Mouse (Mus musculus) embryonic stem cell, embryonic (primary cell): ENCODE measurements at regions not wholly inside any gene's neighbourhood (a gene's known extent, or its start where the extent isn't known, plus 50 kb on each side); places are given as distances from the start of the nearest gene placed in this dataset.

Experiments
- CTCF ChIA-PET, 4 experiments: fragments of 300-600 bp in 2 of 4; fragments of 350-600 bp in 2 of 4; sonication (Branson Sonifier 250); formaldehyde crosslinking; loops; one replicate each; lab custom pipeline; 2022; ENCODE audit warnings: inconsistent platforms in 2 of 4; lab: Charles Lee
- POLR2A ChIA-PET, 4 experiments: fragments of 300-600 bp in 2 of 4; fragments of 350-600 bp in 2 of 4; sonication (Branson Sonifier 250); formaldehyde crosslinking; loops; one replicate each; lab custom pipeline; 2022; ENCODE audit warnings: antibody characterized with exemption in 4 of 4, inconsistent platforms in 1 of 4; lab: Charles Lee

GRCm38 (mm10) chr1:190531224-190531623 lies 360.7 kb upstream of the Prox1 start:
- ChIA-PET POLR2A (no interaction called here), CTCF (interaction anchor here in 1 of 4 experiments (0.6 kb wide), 1 partner anchor 313 kb away, joined by 7 read pairs; no protein-coding TSS in a partner anchor)

DNA sequence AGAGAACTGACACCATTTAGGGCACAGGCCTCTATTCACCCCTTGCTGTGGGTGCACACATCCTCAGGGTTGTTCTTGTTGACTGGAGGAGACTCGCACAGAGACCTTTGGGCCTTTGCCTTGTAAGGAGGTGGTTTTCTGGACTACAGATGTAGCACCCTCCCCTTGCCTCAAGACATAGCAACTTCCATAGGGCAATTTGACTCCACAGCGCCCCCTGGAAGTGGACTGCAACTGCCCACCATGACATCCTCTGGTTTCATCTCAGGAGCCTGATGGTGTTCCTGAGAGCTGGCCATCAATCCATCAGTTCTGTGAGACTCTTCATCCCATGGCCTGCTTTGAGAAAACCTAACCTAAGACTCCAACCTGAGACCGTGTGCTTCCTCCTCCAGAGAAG lies 359.6 kb upstream of the Prox1 start:
- ChIA-PET CTCF (no interaction called here), POLR2A (interaction anchor here in 1 of 4 experiments (0.6 kb wide), 1 partner anchor 133 kb away, joined by 3 read pairs; no protein-coding TSS in a partner anchor)

DNA sequence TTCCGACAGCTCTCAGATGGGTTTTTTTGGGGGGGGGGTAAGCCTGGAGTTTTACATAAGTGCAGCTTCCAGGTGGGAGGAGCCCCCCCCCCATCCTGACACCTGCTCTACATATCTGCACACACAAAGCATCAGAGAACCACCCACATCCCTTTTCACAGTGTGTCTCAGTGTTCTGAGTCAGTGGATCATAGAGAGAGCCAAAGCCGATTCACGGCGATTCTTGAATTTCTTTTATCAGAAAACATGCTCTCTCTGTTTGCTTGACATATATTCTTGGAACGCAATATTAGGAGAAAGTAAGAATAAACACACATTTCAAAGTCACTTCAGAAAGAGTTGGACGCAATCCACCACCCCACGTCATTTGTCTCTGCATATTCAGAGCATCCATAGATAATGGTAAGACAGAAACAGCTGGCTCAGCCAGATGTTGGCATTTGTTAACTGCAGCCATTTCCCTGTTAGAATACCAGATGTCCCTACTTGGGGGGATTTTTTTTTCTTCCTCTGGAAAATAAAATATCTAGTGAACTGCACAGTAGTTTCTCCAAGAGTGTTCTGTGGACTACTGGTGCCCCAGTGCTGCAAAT lies 357.1 kb upstream of the Prox1 start:
- POLR2A ChIA-PET: no interaction called here
- CTCF ChIA-PET: interaction anchor here in 2 of 4 experiments (0.6 to 0.7 kb wide), 2 partner anchors 150 to 408 kb away, joined by 4 read pairs; no protein-coding TSS in a partner anchor

DNA sequence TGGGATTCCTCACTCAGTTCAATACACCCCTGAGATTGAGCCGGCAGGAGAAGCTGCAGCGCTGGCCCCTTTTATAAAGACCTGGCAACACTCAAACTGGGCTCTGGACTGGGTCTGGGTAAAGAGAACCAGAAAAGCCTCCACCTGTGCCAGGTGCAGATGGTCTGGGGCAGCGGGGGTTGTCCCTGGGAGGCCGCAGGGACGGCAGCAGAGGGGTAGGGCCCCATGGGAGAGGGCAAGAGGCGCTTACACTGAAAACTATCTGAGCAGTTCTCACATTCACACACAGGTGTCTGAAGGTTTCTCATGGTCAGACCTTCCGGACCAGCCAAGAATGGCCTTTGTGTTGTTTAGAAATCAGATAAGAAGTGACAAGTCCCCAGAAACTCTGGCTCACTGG lies 356.1 kb upstream of the Prox1 start:
- ChIA-PET POLR2A (no interaction called here), CTCF (no interaction called here)

DNA sequence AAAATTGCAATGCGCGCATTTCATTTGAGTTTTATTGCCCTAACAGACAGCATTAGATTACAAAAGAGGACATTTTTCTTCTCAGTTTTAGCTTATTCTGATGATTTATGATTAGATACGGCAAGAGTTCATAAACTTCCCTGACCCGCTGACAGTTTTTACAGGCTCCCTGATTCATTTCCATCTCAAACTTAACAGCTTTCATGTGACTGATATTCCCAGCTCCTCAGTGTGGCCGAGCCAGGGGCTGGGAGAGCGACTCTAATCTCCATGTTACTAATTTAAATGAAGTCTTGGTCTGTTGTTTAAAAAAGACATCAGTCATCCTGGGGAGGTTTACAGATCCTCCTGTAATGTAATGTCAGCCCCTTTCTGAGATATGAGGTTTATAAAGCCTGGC lies 355.5 kb upstream of the Prox1 start:
- ChIA-PET POLR2A (interaction anchor here in 1 of 4 experiments (0.6 kb wide), 2 partner anchors 136 to 151 kb away, joined by 5 to 6 read pairs; no protein-coding TSS in a partner anchor), CTCF (interaction anchor here in 1 of 4 experiments (0.5 kb wide), 1 partner anchor 265 kb away, joined by 3 read pairs; no protein-coding TSS in a partner anchor)

GRCm38 (mm10) chr1:190500106-190500505 lies 329.6 kb upstream of the Prox1 start:
- ChIA-PET CTCF (interaction anchor here in 1 of 4 experiments (0.5 kb wide), 1 partner anchor 14 kb away, joined by 3 read pairs; no protein-coding TSS in a partner anchor), POLR2A (no interaction called here)

GRCm38 (mm10) chr1:190497474-190497873 lies 327.0 kb upstream of the Prox1 start:
- ChIA-PET CTCF (no interaction called here), POLR2A (no interaction called here)

- ChIA-PET CTCF (no interaction called here), POLR2A (interaction anchor here in 1 of 4 experiments (1.4 kb wide), 1 partner anchor 13 kb away, joined by 3 read pairs; no protein-coding TSS in a partner anchor)
These were observed 325.4 kb upstream of the Prox1 start for GRCm38 (mm10) chr1:190495741-190496520.

DNA sequence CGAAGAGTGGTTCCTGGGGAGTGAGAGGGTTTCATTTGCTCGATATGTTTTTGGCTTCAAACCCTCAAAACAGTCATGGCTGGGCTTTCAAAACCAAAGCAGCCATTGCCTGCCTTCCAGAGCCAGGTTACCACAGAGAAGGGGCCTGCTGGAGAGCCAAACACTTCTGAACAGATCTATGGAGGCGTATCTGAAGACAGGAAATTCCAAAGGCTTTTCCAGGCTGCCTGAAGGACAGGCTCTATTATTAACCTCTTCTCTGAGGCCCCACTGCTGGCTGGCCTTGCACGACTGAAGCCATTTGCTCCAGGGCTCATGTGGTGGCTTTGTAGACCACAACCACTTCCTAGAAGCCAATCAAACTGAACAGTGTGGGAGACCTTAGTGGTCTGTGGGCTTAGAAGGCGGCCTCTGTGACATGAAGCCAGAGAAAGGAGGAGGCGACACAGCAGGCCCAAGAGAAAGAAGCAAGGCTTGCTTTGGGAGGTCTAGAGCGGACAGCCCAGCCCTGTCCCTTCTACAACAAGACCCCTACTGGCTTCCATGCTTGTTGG lies 316.1 kb upstream of the Prox1 start:
- CTCF ChIA-PET: interaction anchor here in 1 of 4 experiments (0.6 kb wide), 1 partner anchor 575 kb away, joined by 3 read pairs; no protein-coding TSS in a partner anchor

GRCm38 (mm10) chr1:190483366-190483765 lies 312.9 kb upstream of the Prox1 start:
- CTCF ChIA-PET: no interaction called here
- POLR2A ChIA-PET: interaction anchor here in 2 of 4 experiments (0.6 to 1.5 kb wide), 5 partner anchors 13 to 174 kb away, joined by 3 to 9 read pairs (median 3); no protein-coding TSS in a partner anchor

More for the DNA sequence above, 316.1 kb upstream of the Prox1 start:
- POLR2A ChIA-PET: no interaction called here

DNA sequence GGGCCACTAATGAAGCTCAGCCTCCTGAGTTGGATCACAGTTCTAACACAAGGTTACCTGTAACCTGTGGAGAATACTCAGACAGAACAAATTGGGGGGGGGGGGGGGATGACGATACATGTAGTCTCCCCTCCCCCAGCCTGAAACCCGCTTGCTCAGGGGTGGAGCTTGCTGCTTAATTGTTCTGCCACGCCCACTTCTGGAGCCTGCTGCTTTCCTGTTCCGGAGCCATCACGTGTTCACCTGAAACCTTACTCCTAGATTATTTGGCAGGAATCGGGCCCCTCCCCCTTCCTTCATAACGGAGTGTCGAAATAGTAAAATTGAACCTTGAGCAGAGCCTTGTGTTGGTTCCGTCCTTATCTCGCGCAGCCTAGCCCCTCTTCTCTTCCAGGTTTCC lies 310.6 kb upstream of the Prox1 start:
- ChIA-PET POLR2A (interaction anchor here in 3 of 4 experiments (0.6 to 1.7 kb wide), 8 partner anchors 11 to 649 kb away, joined by 3 to 7 read pairs (median 3); no protein-coding TSS in a partner anchor), CTCF (interaction anchor here in 2 of 4 experiments (0.5 to 0.7 kb wide), 5 partner anchors 20 to 954 kb away, joined by 3 to 7 read pairs (median 4); no protein-coding TSS in a partner anchor)

GRCm38 (mm10) chr1:190480601-190481000 lies 310.1 kb upstream of the Prox1 start:
- POLR2A ChIA-PET: interaction anchor here in 3 of 4 experiments (0.6 to 0.8 kb wide), 6 partner anchors 12 to 648 kb away, joined by 3 to 7 read pairs (median 3); no protein-coding TSS in a partner anchor
- CTCF ChIA-PET: interaction anchor here in 2 of 4 experiments (0.6 to 0.7 kb wide), 3 partner anchors 21 to 212 kb away, joined by 3 to 7 read pairs (median 5); no protein-coding TSS in a partner anchor

DNA sequence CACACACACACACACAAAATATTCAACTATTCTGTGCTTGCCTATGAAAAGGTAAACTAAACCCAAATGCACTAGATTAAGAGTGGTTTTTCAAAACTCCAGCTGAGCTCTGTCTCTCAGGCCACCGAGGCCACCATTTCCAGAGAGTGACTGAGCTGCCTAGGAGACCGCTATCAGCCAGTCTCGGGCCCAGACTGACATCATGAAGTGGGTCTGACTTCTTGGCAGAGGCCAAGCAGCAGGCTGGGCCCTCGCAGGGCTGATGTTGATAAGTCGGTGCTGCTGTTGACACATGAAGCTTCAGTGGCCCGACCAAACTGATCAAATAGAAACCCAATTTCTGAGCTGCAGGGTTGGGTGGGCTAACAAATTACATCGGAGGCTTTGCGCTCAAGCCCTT lies 302.2 kb upstream of the Prox1 start:
- POLR2A ChIA-PET: interaction anchor here in 2 of 4 experiments (0.6 to 2.5 kb wide), 5 partner anchors 12 to 924 kb away, joined by 3 to 6 read pairs (median 3); no protein-coding TSS in a partner anchor

GRCm38 (mm10) chr1:190470336-190470735 lies 299.8 kb upstream of the Prox1 start:
- POLR2A ChIA-PET: interaction anchor here in 1 of 4 experiments (0.9 kb wide), 1 partner anchor 11 kb away, joined by 4 read pairs; no protein-coding TSS in a partner anchor
- CTCF ChIA-PET: interaction anchor here in 2 of 4 experiments (0.6 kb wide), 2 partner anchors 27 to 601 kb away, joined by 3 read pairs; no protein-coding TSS in a partner anchor

More for the DNA sequence above, 302.2 kb upstream of the Prox1 start:
- CTCF ChIA-PET: interaction anchor here in 1 of 4 experiments (0.6 kb wide), 1 partner anchor 605 kb away, joined by 3 read pairs; no protein-coding TSS in a partner anchor

DNA sequence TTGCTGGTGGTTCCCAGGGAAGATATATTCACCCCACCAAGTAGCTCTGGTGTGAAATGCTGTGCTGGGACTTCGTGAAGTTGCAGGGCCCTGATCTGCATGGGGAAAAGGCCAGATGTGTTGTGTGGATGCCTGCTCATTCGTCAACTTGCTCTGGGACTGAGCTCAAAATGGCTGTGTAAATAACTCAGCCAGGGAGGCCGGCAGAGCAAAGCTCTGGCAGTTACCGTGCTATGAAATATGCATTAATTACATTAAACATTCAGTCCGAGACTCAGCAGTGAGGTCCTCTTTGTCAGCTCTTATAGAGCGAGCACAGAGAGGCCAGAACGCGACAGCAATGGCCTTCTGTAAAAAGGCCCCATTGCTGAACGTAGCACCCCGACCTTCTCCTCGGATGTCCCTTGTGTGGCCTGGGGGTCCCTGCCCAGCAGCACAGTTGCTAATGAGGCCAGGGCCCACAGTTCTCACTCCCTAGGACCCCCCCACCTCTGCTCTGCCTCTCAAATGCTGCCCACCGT lies 287.1 kb upstream of the Prox1 start:
- CTCF ChIA-PET: no interaction called here
- POLR2A ChIA-PET: interaction anchor here in 1 of 4 experiments (1.2 kb wide), 1 partner anchor 23 kb away, joined by 3 read pairs; no protein-coding TSS in a partner anchor

- POLR2A ChIA-PET: interaction anchor here in 1 of 4 experiments (0.6 to 1.0 kb wide), 2 partner anchors 16 to 27 kb away, joined by 3 read pairs; no protein-coding TSS in a partner anchor
- CTCF ChIA-PET: no interaction called here
These were observed 283.0 kb upstream of the Prox1 start for GRCm38 (mm10) chr1:190453549-190453948.

DNA sequence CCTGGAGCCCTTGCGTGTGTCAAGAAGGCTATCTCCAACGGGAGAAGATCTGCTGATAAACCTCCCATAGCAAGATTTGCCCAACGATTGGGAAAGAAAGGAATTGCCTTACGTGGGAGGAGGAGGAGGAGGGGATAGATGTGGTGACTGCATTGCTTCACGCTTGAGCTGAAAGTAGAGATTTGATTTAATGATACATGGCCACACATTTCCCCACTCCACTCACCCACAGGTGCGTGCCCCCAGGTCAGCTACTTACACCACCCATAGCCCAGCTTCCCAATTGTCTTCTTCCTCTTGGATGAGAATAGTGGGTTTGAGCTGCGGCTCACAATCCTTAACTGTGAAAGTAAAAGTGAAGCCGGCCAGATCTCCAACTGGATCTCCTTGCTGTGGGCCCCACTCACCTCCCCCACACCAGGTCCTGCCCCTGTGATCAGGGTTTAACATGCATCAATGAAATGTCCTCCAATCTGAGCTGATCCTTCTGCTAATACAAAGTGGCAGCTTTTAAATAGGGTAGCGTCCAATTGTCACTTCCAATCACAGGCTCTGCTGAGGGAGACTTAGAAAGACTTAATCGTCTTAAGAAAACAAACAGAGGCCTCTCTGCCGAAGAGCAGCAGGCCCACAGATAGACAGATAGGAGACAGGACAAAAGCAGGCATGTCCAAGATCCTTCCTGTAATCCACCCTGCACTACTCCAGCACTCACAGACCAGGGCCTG lies 281.8 kb upstream of the Prox1 start:
- ChIA-PET POLR2A (no interaction called here), CTCF (no interaction called here)
